Mouse (Mus musculus) forebrain, embryonic 15.5 days (tissue): Measurements from ENCODE around the gene Pdzrn3. TPM values are rescaled to one million over a fixed set of nuclear protein-coding genes. Genes with fewer than 3 reads are reported as not detected.

Experiments
- ATAC-seq: fragments of 200-750 bp; cut with Nextera tagmentation; replicated peaks from 2 replicates; pipeline ENCODE4 v1.8.0; 2017; ENCODE audit warnings: mild to moderate bottlenecking, moderate TSS enrichment, moderate library complexity
- H3K27ac ChIP-seq: fragments of 300-500 bp; sonication (generic); replicated peaks from 2 replicates; pipeline ENCODE4 v1.5.1; 2015; ENCODE audit warnings: mild to moderate bottlenecking, inconsistent platforms
- H3K27me3 ChIP-seq: fragments of 300-500 bp; sonication (generic); 2 replicates; pipeline ENCODE4 v1.6.1; 2015; ENCODE audit warnings: inconsistent platforms
- H3K36me3 ChIP-seq: fragments of 300-500 bp; sonication (generic); 2 replicates; pipeline ENCODE4 v1.6.1; 2015; ENCODE audit warnings: mild to moderate bottlenecking, inconsistent platforms
- H3K4me1 ChIP-seq: fragments of 300-500 bp; sonication (generic); 2 replicates; pipeline ENCODE4 v1.6.1; 2015; ENCODE audit warnings: inconsistent platforms
- H3K4me2 ChIP-seq: fragments of 300-500 bp; sonication (generic); replicated peaks from 2 replicates; pipeline ENCODE4 v1.6.1; 2015; ENCODE audit warnings: mild to moderate bottlenecking, inconsistent platforms
- H3K4me3 ChIP-seq: fragments of 300-500 bp; sonication (generic); 2 replicates; pipeline ENCODE4 v1.5.1; 2015; ENCODE audit warnings: mild to moderate bottlenecking, inconsistent platforms
- H3K9ac ChIP-seq: fragments of 300-500 bp; sonication (generic); replicated peaks from 2 replicates; pipeline ENCODE4 v1.6.1; 2015; ENCODE audit warnings: mild to moderate bottlenecking, inconsistent platforms
- H3K9me3 ChIP-seq: fragments of 300-500 bp; sonication (generic); 2 replicates; pipeline ENCODE4 v1.6.1; 2016; ENCODE audit warnings: inconsistent platforms
- WGBS: fragments of 180-500 bp; shearing (Covaris S2); methylation state at CpG from one replicate; pipeline ENCODE4 v1.1.7; 2015; ENCODE audit warnings: mixed read lengths; 5-methylcytosine and 5-hydroxymethylcytosine counted together
- polyA plus RNA-seq: library from polyadenylated mRNA; unstranded; fragments of >200 nt; fragmentation: Nextera tagmentation; extraction: Ambion mirVana; gene quantifications from 2 replicates; pipeline ENCODE4 v1.2.1, GENCODE M21; 2015

Gene Pdzrn3
- polyA plus RNA-seq, 1 experiment from 2014 or later: 21.9 TPM

- Histone ChIP-seq H3K27ac (no peak overlapping the region), H3K27me3 (no peaks in the 10 kb centered on the region), H3K4me3 (no peak overlapping the region), H3K9ac (no peak overlapping the region), H3K9me3 (no peaks in the 10 kb centered on the region), H3K4me1 (0 out of 2 replicates have a peak, but pooled peaks cover 4% of the 10 kb centered on the region), H3K36me3 (no peaks in the 10 kb centered on the region), H3K4me2 (no peak overlapping the region)
- no peak for ATAC-seq
- 65% methylated on average over 7 of the region's 7 CpGs for WGBS
Observed at GRCm38 (mm10) chr6:101384958-101385357, 7.3 kb upstream of the Pdzrn3 start.

GRCm38 (mm10) chr6:101384476-101384875 is 6.8 kb upstream of the Pdzrn3 start:
- H3K4me3 ChIP-seq: no peak overlapping the region
- no peaks in the 10 kb centered on the region for H3K9me3 ChIP-seq
- WGBS: 62% methylated on average over 6 of the region's 6 CpGs
- no peak overlapping the region for H3K9ac ChIP-seq
- no peak overlapping the region for H3K27ac ChIP-seq
- no peak overlapping the region for H3K4me2 ChIP-seq
- ATAC-seq: no peak
- H3K27me3 ChIP-seq: no peaks in the 10 kb centered on the region
- H3K4me1 ChIP-seq: 0 out of 2 replicates have a peak, but pooled peaks cover 4% of the 10 kb centered on the region
- no peaks in the 10 kb centered on the region for H3K36me3 ChIP-seq

GRCm38 (mm10) chr6:101382891-101383290 is 5.2 kb upstream of the Pdzrn3 start:
- Histone ChIP-seq H3K4me3 (no peak overlapping the region), H3K27me3 (peaks cover 3% of the 10 kb centered on the region; the same call in 1 of the 2 replicates), H3K9ac (no peak overlapping the region), H3K4me2 (no peak overlapping the region), H3K36me3 (no peaks in the 10 kb centered on the region), H3K9me3 (no peaks in the 10 kb centered on the region), H3K4me1 (peaks cover 10% of the 10 kb centered on the region), H3K27ac (no peak overlapping the region)
- 75% methylated on average over 4 of the region's 4 CpGs for WGBS
- no peak for ATAC-seq

- 39% methylated on average over 3 of the region's 3 CpGs for WGBS
- H3K4me1 ChIP-seq: peaks cover 33% of the 10 kb centered on the region
- H3K4me2 ChIP-seq: no peak overlapping the region
- H3K27me3 ChIP-seq: peaks cover 3% of the 10 kb centered on the region; the same call in 1 of the 2 replicates
- H3K4me3 ChIP-seq: no peak overlapping the region
- H3K9me3 ChIP-seq: no peaks in the 10 kb centered on the region
- H3K36me3 ChIP-seq: no peaks in the 10 kb centered on the region
- ATAC-seq: no peak
- H3K27ac ChIP-seq: no peak overlapping the region
- H3K9ac ChIP-seq: no peak overlapping the region
Observed at GRCm38 (mm10) chr6:101379546-101379945, 1.8 kb upstream of the Pdzrn3 start.

- H3K9ac ChIP-seq: peak overlapping the region; percentile 53
- ATAC-seq: peak; percentile 88
- peak overlapping the region; percentile 100 for H3K4me2 ChIP-seq
- peaks cover 3% of the 10 kb centered on the region; the same call in 1 of the 2 replicates for H3K27me3 ChIP-seq
- H3K9me3 ChIP-seq: no peaks in the 10 kb centered on the region
- under 1% methylated on average over 24 of the region's 29 CpGs for WGBS
- H3K36me3 ChIP-seq: no peaks in the 10 kb centered on the region
- H3K4me1 ChIP-seq: peaks cover 33% of the 10 kb centered on the region
- peak overlapping the region; percentile 51; the same call in 1 of the 2 replicates for H3K27ac ChIP-seq
- peak overlapping the region; percentile 60 for H3K4me3 ChIP-seq
Observed at GRCm38 (mm10) chr6:101377935-101378609, 375 bp upstream of the Pdzrn3 start.

- Histone ChIP-seq H3K36me3 (no peaks in the 10 kb centered on the region), H3K4me2 (peak overlapping the region; percentile 100), H3K9me3 (no peaks in the 10 kb centered on the region), H3K9ac (peak overlapping the region; percentile 53), H3K4me1 (peaks cover 33% of the 10 kb centered on the region), H3K27ac (peak overlapping the region; percentile 51; the same call in 1 of the 2 replicates), H3K27me3 (peaks cover 3% of the 10 kb centered on the region; the same call in 1 of the 2 replicates), H3K4me3 (peak overlapping the region; percentile 60)
- 3% methylated on average over 10 of the region's 10 CpGs for WGBS
- no peak for ATAC-seq
Observed at GRCm38 (mm10) chr6:101376511-101377166, 1.1 kb downstream of the Pdzrn3 start.

- Histone ChIP-seq H3K9ac (no peak overlapping the region), H3K27me3 (peaks cover 3% of the 10 kb centered on the region; the same call in 1 of the 2 replicates), H3K4me1 (peaks cover 33% of the 10 kb centered on the region), H3K9me3 (no peaks in the 10 kb centered on the region), H3K27ac (no peak overlapping the region), H3K4me2 (peak overlapping the region; percentile 100), H3K36me3 (no peaks in the 10 kb centered on the region), H3K4me3 (peak overlapping the region; percentile 60)
- 46% methylated on average over 10 of the region's 10 CpGs for WGBS
- ATAC-seq: no peak
Observed at GRCm38 (mm10) chr6:101376049-101376448, 1.6 kb downstream of the Pdzrn3 start.

- peak overlapping the region; percentile 28 for H3K27ac ChIP-seq
- H3K36me3 ChIP-seq: no peaks in the 10 kb centered on the region
- H3K9ac ChIP-seq: no peak overlapping the region
- WGBS: 5% methylated on average over 7 of the region's 7 CpGs
- ATAC-seq: no peak
- peaks cover 3% of the 10 kb centered on the region; the same call in 1 of the 2 replicates for H3K27me3 ChIP-seq
- H3K4me3 ChIP-seq: peak overlapping the region; percentile 9
- H3K4me2 ChIP-seq: peak overlapping the region; percentile 29
- H3K9me3 ChIP-seq: no peaks in the 10 kb centered on the region
- peaks cover 33% of the 10 kb centered on the region for H3K4me1 ChIP-seq
Observed at GRCm38 (mm10) chr6:101374721-101375120, 3.0 kb downstream of the Pdzrn3 start.

GRCm38 (mm10) chr6:101374186-101374585 is 3.5 kb downstream of the Pdzrn3 start:
- H3K4me3 ChIP-seq: no peak overlapping the region
- H3K9ac ChIP-seq: no peak overlapping the region
- no peak for ATAC-seq
- H3K27me3 ChIP-seq: peaks cover 3% of the 10 kb centered on the region; the same call in 1 of the 2 replicates
- H3K9me3 ChIP-seq: no peaks in the 10 kb centered on the region
- no peaks in the 10 kb centered on the region for H3K36me3 ChIP-seq
- no peak overlapping the region for H3K4me2 ChIP-seq
- H3K4me1 ChIP-seq: peaks cover 33% of the 10 kb centered on the region
- WGBS: 74% methylated on average over 1 of the region's 1 CpGs
- H3K27ac ChIP-seq: no peak overlapping the region

- no peaks in the 10 kb centered on the region for H3K9me3 ChIP-seq
- H3K27me3 ChIP-seq: no peaks in the 10 kb centered on the region
- ATAC-seq: no peak
- H3K4me3 ChIP-seq: no peak overlapping the region
- no peak overlapping the region for H3K9ac ChIP-seq
- no peak overlapping the region for H3K27ac ChIP-seq
- 82% methylated on average over 5 of the region's 5 CpGs for WGBS
- H3K4me1 ChIP-seq: peaks cover 28% of the 10 kb centered on the region
- no peaks in the 10 kb centered on the region for H3K36me3 ChIP-seq
- H3K4me2 ChIP-seq: no peak overlapping the region
Observed at GRCm38 (mm10) chr6:101372982-101373381, 4.7 kb downstream of the Pdzrn3 start.

- 37% methylated on average over 9 of the region's 9 CpGs for WGBS
- no peaks in the 10 kb centered on the region for H3K27me3 ChIP-seq
- no peaks in the 10 kb centered on the region for H3K36me3 ChIP-seq
- H3K27ac ChIP-seq: no peak overlapping the region
- H3K9ac ChIP-seq: no peak overlapping the region
- peaks cover 9% of the 10 kb centered on the region for H3K4me1 ChIP-seq
- H3K9me3 ChIP-seq: no peaks in the 10 kb centered on the region
- no peak overlapping the region for H3K4me2 ChIP-seq
- no peak for ATAC-seq
- no peak overlapping the region for H3K4me3 ChIP-seq
Observed at GRCm38 (mm10) chr6:101366809-101367602, 10.7 kb downstream of the Pdzrn3 start.

- no peaks in the 10 kb centered on the region for H3K36me3 ChIP-seq
- peak; percentile 35; the same call in 1 of the 2 replicates for ATAC-seq
- 48% methylated on average over 6 of the region's 6 CpGs for WGBS
- no peak overlapping the region for H3K9ac ChIP-seq
- no peaks in the 10 kb centered on the region for H3K27me3 ChIP-seq
- H3K4me1 ChIP-seq: peaks cover 9% of the 10 kb centered on the region
- no peak overlapping the region for H3K27ac ChIP-seq
- no peaks in the 10 kb centered on the region for H3K9me3 ChIP-seq
- H3K4me2 ChIP-seq: no peak overlapping the region
- no peak overlapping the region for H3K4me3 ChIP-seq
Observed at GRCm38 (mm10) chr6:101365795-101366194, 11.9 kb downstream of the Pdzrn3 start.
